Mouse (Mus musculus) lung, embryonic 14.5 days (tissue): Measurements from ENCODE around the gene Dcst2. TPM values are rescaled to one million over a fixed set of nuclear protein-coding genes. Genes with fewer than 3 reads are reported as not detected.

ENCODE experiments used
- ATAC-seq: fragments of 200-750 bp; cut with Nextera tagmentation; 2 replicates; pipeline ENCODE4 v1.8.0; 2017; ENCODE audit warnings: mild to moderate bottlenecking, moderate TSS enrichment, moderate library complexity; ENCODE audit not compliant: insufficient read depth
- DNase-seq: peaks from one replicate; pipeline ENCODE4 v3.0.0-alpha.2; 2015
- H3K27ac ChIP-seq: fragments of 300-500 bp; sonication (generic); 2 replicates; pipeline ENCODE4 v1.5.1; 2014; ENCODE audit warnings: low read depth, mild to moderate bottlenecking, moderate library complexity
- H3K27me3 ChIP-seq: fragments of 300-500 bp; sonication (generic); 2 replicates; pipeline ENCODE4 v1.6.1; 2014; ENCODE audit warnings: low read length, control low read depth; ENCODE audit not compliant: insufficient read depth
- H3K36me3 ChIP-seq: fragments of 300-500 bp; sonication (generic); 2 replicates; pipeline ENCODE4 v1.6.1; 2014; ENCODE audit warnings: control low read depth; ENCODE audit not compliant: insufficient read depth
- H3K4me1 ChIP-seq: fragments of 300-500 bp; sonication (generic); 2 replicates; pipeline ENCODE4 v1.6.1; 2014; ENCODE audit warnings: antibody characterized with exemption, control low read depth; ENCODE audit not compliant: insufficient read depth
- H3K4me2 ChIP-seq: fragments of 300-500 bp; sonication (generic); 2 replicates; pipeline ENCODE4 v1.6.1; 2014; ENCODE audit warnings: mild to moderate bottlenecking
- H3K4me3 ChIP-seq: fragments of 300-500 bp; sonication (generic); 2 replicates; pipeline ENCODE4 v1.5.1; 2014; ENCODE audit warnings: low read depth, low read length
- H3K9ac ChIP-seq: fragments of 300-500 bp; sonication (generic); 2 replicates; pipeline ENCODE4 v1.6.1; 2014
- H3K9me3 ChIP-seq: fragments of 300-500 bp; sonication (generic); 2 replicates; pipeline ENCODE4 v1.6.1; 2016; ENCODE audit warnings: low read depth, low read length, control low read depth
- CTCF ChIP-seq: IDR thresholded peaks from 2 replicates; pipeline ENCODE4 v1.5.1; 2016; ENCODE audit warnings: antibody characterized with exemption, low read depth
- WGBS: fragments of 180-500 bp; shearing (Covaris S2); extraction: QIAGEN DNeasy Blood & Tissue Kit; methylation state at CpG from one replicate; pipeline ENCODE4 v1.1.7; 2014; 5-methylcytosine and 5-hydroxymethylcytosine counted together
- polyA plus RNA-seq: library from polyadenylated mRNA; unstranded; fragments of >200 nt; fragmentation: Nextera tagmentation; extraction: Ambion mirVana; gene quantifications from 2 replicates; pipeline ENCODE4 v1.2.1, GENCODE M21; 2014

Dcst2 gene
- polyA plus RNA-seq, 1 experiment from 2014 or later, result 0.17 TPM

DNA sequence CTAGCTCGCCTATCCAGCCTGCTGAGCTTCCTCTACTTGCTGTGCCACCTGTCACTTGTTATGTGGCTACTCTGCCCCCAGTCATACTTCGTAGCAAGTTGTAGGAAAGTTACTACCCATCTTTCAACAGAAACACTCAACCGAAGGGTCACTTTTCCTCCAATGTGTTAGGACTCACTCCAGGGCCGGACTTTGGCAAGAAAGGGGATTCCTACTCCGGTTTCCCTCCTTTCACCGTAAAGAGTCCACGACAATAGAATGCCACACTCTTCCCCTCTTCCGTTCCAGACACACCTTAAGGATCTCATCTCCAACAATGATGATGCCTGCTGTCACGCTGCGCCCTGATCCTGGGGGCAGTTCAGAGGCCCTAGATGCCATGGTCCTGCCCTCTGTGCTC lies 49.1 kb downstream of the Dcst2 start:
- 73% methylated on average over 10 of the region's 10 CpGs for WGBS
- H3K27ac ChIP-seq, result no peak overlapping the region

DNA sequence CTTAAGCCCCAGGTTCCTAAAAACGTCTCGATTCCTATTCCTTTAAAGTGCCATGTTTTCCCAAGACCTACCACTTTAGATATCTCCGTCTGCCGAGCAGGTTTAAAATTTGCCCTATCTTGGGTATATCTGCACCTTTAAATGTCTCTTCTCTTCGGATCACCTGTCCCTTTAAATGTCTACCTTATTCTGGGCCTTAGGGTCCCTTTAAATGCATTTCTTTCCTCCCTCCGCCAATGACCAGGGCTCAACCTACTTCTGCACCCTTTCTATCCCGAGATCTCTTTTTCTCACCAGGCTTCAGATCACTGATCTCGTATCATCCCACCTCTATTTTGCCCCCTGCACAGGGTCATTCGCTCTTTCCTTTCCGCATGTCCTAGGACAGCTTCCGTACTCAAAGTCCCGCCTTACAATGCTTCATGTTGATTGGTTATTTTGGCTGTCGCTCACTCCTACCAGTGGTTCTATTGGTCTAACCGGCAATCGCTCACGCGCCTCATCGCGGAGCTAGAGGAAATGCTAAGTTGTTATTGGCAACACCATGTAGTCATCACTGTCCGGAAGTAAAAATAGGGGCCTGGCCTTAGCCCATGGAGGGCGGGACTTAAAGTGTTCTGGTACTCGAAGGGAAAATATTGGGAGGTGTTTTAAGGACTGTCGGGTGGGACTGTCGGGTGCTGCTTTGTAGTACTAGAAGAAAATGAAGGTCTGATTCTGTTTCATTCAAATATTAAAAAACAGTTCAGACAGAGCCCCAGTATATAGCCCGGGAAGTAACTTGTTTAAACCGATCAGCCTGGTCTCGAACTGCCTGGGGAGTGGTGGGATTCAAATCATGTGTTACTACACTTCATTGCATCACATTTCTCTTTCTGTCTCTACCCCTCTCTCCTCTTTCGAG lies 50.0 kb downstream of the Dcst2 start, which contains the start of gene Flad1:
Gene Flad1, minus strand, starts transcription at position 381 of the 904 bp plus-strand sequence.
- peak within 1 kb of the TSS; percentile 57 for H3K4me3 ChIP-seq
- H3K36me3 ChIP-seq, result peaks cover 49% of the 10 kb centered on the region
- H3K27me3 ChIP-seq, result no peaks in the 10 kb centered on the region
- H3K4me1 ChIP-seq, result peaks cover 6% of the 10 kb centered on the region; the same call in 1 of the 2 replicates
- H3K9me3 ChIP-seq, result no peaks in the 10 kb centered on the region
- peak within 1 kb of the TSS; percentile 56 for H3K9ac ChIP-seq
- ATAC-seq (peak; percentile 100), DNase-seq (peak; percentile 100)
- peak within 1 kb of the TSS; percentile 76 for H3K4me2 ChIP-seq
- TF ChIP-seq CTCF, result no peak
- WGBS, result 5% methylated on average over 28 of the region's 28 CpGs
- H3K27ac ChIP-seq, result peak within 1 kb of the TSS; percentile 50; the same call in 1 of the 2 replicates

More for the DNA sequence above, 49.1 kb downstream of the Dcst2 start:
- Histone ChIP-seq H3K4me2 (peak overlapping the region; percentile 76), H3K9me3 (no peaks in the 10 kb centered on the region), H3K4me3 (peak overlapping the region; percentile 57), H3K36me3 (peaks cover 41% of the 10 kb centered on the region), H3K4me1 (0 out of 2 replicates have a peak, but pooled peaks cover 3% of the 10 kb centered on the region), H3K27me3 (no peaks in the 10 kb centered on the region), H3K9ac (peak overlapping the region; percentile 56)
- ATAC-seq, result no peak
- no peak for TF ChIP-seq CTCF
- DNase-seq, result no peak

DNA sequence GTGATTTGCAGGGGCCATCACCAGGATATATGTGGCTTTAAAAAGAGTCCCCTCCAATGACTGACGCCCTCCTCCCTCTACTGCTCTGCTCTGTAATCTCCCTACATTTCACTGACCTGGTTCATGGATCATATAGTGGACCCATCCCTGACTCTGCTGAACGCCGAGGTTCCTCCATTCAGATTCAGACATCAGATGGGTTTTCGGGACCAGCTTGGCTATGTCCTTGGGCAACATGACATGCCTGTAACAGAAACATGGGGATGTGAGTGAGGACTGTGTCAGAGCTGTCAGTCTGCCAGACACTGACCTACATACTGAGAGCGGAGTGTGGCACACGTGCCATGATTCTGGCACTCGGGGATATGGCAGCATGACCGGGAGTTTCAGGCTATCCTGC lies 54.4 kb downstream of the Dcst2 start:
- Histone ChIP-seq H3K9ac (no peak overlapping the region), H3K27ac (no peak overlapping the region), H3K4me2 (peak overlapping the region; percentile 86), H3K36me3 (peaks cover 32% of the 10 kb centered on the region), H3K4me3 (0 out of 2 replicates have a peak overlapping the region, but pooled peaks have one; percentile 55), H3K4me1 (peaks cover 17% of the 10 kb centered on the region), H3K9me3 (no peaks in the 10 kb centered on the region), H3K27me3 (no peaks in the 10 kb centered on the region)
- no peak for DNase-seq
- no peak for ATAC-seq
- 95% methylated on average over 8 of the region's 8 CpGs for WGBS
- no peak for TF ChIP-seq CTCF

DNA sequence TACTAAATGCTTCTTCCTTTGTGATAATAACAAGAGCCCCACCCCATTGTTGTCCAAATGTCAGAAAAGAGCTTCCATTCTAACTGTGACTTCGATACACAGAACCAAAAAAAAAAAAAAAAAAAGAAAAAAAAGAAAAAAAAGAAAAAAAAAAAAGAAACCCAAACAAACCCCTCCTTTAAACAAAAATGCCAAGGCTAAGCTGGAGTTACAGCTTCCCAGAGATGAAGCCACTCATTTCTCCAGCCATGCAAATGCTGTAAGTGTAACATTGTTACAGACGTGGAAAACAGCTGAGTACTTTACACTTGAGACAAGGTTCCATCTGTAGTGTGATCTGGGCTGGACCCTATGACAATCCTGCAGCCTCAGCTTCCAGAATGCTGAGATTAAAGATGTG lies 55.4 kb downstream of the Dcst2 start:
- Histone ChIP-seq H3K4me1 (peaks cover 18% of the 10 kb centered on the region), H3K27ac (peak overlapping the region; percentile 99), H3K4me3 (peak overlapping the region; percentile 55), H3K36me3 (peaks cover 32% of the 10 kb centered on the region), H3K9ac (peak overlapping the region; percentile 58), H3K9me3 (no peaks in the 10 kb centered on the region), H3K4me2 (peak overlapping the region; percentile 86), H3K27me3 (no peaks in the 10 kb centered on the region)
- 18% methylated on average over 2 of the region's 2 CpGs for WGBS
- DNase-seq (no peak), ATAC-seq (no peak)
- TF ChIP-seq CTCF, result no peak

DNA sequence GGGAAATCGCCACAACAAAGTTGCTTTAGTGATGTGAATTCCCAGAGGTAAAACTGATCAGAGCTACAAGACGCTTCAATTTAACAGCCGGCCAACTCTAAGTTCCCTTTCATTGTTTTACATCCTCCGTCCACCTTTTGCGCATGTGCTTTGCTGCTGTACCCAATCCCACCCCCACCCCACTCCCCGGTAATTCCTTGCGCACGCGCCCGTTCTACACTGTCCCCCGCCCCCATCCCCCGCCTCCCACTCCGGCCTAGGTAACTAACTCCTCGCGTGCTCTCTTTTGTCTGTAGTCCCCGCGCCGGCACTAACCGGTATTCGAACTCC lies 56.0 kb downstream of the Dcst2 start:
- Histone ChIP-seq H3K4me2 (peak overlapping the region; percentile 86), H3K9ac (peak overlapping the region; percentile 58), H3K4me3 (peak overlapping the region; percentile 55), H3K9me3 (no peaks in the 10 kb centered on the region), H3K27ac (peak overlapping the region; percentile 99), H3K4me1 (peaks cover 19% of the 10 kb centered on the region), H3K36me3 (peaks cover 32% of the 10 kb centered on the region), H3K27me3 (no peaks in the 10 kb centered on the region)
- ATAC-seq, result peak; percentile 32
- WGBS, result 0% methylated on average over 20 of the region's 20 CpGs
- no peak for TF ChIP-seq CTCF
- DNase-seq, result no peak

DNA sequence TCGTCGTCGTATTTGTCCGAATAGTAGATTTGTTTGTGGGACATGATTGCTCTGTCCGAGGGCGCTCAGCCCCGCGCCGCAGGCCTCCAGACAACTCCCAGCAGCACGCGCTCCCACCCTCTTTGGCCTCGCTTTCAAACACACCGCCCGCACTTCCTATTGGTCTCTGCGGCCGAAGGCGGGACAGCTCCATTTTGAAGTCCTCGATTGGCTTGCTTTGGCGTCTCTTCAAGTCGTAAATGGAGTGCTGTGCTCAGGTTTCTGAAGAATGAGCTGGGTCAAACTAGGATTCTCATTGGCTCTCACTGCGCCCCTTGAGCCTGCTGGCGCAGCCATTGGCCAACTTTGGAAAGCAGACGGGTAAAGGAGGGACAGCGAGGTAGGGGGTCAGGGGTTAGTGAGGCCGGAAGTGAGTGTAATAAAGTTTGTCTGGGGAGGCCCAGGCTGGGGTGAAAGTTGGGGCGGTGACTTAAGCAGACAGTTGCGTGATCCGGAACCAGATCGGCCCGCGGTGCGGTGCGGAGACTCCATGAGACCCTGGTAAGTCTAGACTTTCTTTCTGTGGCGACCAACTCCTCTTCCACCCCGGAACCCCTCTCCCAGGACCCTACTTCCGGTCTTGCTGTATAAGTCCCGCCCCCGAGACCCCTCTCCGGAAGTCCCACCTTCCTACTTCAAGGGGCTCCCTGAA lies 56.5 kb downstream of the Dcst2 start, which contains the start of the genes Cks1b and Shc1:
Gene Cks1b, minus strand, starts transcription at position 214 of the 691 bp plus-strand sequence.
Gene Shc1, plus strand, starts transcription at position 274 of the 691 bp plus-strand sequence.
- DNase-seq (peak; percentile 99), ATAC-seq (peak; percentile 91)
- Histone ChIP-seq H3K27me3 (no peaks in the 10 kb centered on the region), H3K4me1 (peaks cover 19% of the 10 kb centered on the region), H3K9me3 (no peaks in the 10 kb centered on the region), H3K36me3 (peaks cover 36% of the 10 kb centered on the region), H3K4me2 (peak within 1 kb of the TSS; percentile 86), H3K9ac (peak within 1 kb of the TSS; percentile 58), H3K27ac (peak within 1 kb of the TSS; percentile 99), H3K4me3 (peak within 1 kb of the TSS; percentile 55)
- TF ChIP-seq CTCF, result no peak
- WGBS, result under 1% methylated on average over 39 of the region's 39 CpGs

DNA sequence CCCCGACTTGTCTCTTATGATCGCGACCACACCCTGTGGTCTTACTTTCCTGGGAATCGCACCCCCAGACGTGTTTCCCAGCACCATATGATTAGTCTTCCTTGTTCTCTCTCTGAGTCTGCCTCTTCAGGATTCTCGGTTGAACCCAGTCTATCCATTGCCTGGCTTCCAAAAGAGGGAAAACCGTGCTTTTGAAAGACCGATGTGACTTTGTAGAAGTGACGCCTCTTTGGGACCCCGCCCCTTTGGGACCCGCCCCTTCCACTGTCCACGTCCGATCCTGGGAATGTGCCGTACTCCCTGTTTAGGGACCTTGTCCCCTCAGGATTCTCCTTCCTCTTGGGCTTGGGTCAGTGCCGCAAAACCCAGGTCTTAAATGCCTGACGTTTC lies 57.1 kb downstream of the Dcst2 start:
- peak; percentile 92 for DNase-seq
- H3K27ac ChIP-seq, result peak overlapping the region; percentile 99
- H3K4me2 ChIP-seq, result peak overlapping the region; percentile 86
- peak overlapping the region; percentile 55 for H3K4me3 ChIP-seq
- H3K9me3 ChIP-seq, result no peaks in the 10 kb centered on the region
- ATAC-seq, result peak; percentile 19
- peaks cover 19% of the 10 kb centered on the region for H3K4me1 ChIP-seq
- H3K9ac ChIP-seq, result peak overlapping the region; percentile 53
- H3K27me3 ChIP-seq, result no peaks in the 10 kb centered on the region
- WGBS, result under 1% methylated on average over 16 of the region's 16 CpGs
- H3K36me3 ChIP-seq, result peaks cover 38% of the 10 kb centered on the region
- no peak for TF ChIP-seq CTCF
